Mouse (Mus musculus) adrenal gland, adult 18-20 months (tissue): ENCODE data around the gene Ctnna3. TPM values are rescaled to one million over a fixed set of nuclear protein-coding genes. Genes with fewer than 3 reads are reported as not detected.
"Not testable (repeated sequence)": the region's sequence is repeated elsewhere in the genome, so short reads cannot be mapped to it uniquely, and the experiment has no call there.

Source experiments
- DNase-seq, 2 experiments: peaks; one replicate each; pipeline ENCODE4 v3.0.0; 2021 to 2022; ENCODE audit warnings: low spot score in 2 of 2
- total RNA-seq, 2 experiments: library from RNA; stranded (reverse); gene quantifications; 1 replicate in 1 of 2; 2 replicates in 1 of 2; pipeline ENCODE4 v1.2.3; 2021

Gene Ctnna3
- total RNA-seq, 2 experiments from 2014 or later = 0.40 to 0.48 TPM

DNA sequence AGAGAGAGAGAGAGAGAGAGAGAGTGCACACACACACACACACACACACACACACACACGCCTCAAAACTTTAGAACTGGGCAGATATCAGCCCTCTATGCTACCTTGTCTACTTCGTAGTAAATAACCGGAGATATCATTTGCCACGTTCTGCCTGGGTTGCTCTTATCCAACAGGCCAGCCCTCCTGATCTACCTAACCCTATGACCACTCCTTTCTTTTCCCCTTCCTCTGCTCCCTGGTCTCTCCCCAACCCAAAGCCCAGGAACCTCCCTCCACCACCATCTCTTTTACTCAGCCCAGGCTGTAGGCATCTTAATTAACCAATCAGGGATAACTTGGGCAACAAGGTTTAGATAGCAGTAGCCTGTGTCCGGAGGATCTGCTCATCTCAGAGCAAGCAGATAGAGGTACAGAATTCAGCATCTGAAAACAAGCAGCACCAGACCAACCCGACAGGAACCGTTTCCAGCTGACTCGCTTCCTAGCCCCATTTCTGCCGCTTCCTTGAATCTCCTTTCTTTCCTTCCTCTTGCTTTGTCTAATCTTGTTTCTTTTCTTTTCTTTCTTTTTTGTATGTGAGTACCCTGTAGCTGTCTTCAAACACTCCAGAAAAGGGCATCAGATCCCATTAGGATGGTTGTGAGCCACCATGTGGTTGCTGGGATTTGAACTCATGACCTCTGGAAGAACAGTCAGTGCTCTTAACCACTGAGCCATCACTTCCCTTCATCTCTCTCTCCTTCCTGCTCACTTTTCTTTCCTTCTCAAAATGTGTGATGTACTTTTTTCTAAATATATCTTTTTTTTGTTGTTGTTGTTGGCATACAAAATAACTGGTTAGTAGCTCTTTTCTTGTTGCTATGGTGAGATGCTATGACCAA is 6.1 kb upstream of the Ctnna3 start:
- DNase-seq = no peak

DNA sequence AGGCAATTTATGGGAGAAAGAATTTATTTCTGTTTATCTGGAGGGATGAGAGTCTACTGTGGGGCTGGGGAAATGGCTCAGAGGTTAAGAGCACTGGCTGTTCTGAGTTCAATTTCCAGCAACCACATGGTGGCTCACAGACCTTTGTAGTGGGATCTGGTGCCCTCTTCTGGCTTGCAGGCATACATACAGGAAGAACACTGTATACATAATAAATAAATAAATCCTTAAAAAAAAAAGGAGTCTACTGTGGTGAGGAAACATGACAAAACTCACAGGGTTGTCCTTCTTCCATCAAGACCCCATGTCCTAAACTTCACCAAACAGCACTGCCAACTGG is 5.5 kb upstream of the Ctnna3 start:
- peak; percentile 32 to 44 for DNase-seq

DNA sequence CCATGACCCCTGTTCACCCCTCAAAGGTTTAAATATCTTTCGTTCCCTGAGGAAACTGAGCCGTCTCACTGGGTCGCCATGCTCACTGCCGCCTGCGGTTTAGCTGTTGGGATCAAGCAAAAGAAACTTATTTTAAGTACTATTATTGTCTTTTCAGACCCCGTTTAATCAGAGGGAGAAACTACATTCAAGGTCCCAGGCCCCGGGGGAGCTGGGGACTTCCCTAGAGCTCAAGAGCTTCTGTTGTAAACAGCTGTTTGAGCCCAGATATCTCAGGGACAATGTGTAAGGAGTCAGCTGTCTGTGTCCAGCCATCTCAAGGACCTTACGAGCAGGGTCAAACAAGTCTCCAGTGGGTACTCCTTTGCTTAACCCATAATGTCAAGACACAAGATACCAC is 2.8 kb upstream of the Ctnna3 start:
- DNase-seq = no peak

DNA sequence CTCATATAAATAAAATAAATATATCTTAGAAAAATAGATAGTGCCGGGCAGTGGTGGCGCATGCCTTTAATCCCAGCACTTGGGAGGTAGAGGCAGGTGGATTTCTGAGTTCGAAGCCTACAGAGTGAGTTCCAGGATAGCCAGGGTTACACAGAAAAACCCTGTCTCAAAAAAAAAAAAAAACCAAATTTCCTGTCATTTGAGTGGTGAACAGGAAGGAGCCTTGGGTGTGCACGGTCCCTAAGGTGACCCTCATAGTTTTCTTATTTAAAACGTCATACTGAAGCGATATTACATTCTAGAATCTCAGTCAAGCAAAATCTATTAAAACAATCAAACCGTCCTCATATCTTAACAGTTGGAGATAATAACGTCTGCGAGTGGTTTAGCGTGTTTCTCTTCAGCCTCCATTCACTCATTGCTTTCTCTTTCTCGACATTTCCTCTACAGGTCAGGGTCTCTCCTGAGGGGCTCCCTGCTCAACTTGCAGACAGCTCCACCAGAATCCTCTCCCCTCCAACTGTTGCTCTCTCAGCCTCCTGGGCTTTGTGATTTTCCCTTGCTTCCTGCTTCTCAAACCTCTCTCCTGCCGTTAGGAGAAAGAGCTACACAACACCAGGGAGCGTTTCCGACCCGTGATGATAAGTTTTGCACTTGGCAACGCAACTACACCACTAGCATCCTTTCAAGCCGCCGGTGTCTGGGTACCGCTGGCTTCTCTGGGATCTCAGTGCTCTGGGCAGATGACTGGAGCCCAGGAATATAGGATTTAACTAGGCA is 1.5 kb upstream of the Ctnna3 start:
- DNase-seq = peak; percentile 18 to 27

DNA sequence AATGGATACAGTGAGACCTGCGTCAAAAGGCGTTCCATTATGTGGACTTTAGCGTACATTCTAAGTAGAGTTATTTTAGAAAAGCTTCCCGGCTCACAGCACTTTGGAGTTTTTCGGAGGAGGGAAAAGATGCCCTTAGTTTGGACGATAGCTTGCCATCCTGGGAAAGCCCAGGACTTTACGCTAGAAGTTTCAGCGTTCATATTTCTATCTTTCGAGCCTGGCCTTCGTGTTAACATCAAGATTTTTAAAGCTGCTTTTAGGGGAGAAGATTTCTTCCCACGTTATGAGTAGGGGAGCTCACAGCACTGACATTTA is 916 bp upstream of the Ctnna3 start:
- DNase-seq = no peak

DNA sequence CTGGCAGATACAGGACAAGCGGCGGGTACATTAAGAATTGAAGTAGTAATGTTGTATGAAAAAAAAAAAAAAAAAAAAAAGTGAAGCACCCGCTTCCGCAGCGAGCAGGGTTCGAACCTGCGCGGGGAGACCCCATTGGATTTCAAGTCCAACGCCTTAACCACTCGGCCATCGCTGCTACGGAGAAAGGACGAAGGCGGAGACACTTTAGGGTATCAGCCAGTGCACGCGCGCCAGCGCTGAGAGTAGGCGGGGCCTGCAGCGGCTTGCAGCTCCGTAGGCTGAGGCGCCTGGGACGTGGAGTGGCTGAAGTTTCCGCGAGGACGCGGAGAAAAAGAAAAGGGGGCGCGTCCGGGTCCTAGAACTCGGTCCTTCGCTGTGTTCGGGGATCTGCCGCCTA is 518 bp upstream of the Ctnna3 start:
- peak; percentile 100 for DNase-seq

DNA sequence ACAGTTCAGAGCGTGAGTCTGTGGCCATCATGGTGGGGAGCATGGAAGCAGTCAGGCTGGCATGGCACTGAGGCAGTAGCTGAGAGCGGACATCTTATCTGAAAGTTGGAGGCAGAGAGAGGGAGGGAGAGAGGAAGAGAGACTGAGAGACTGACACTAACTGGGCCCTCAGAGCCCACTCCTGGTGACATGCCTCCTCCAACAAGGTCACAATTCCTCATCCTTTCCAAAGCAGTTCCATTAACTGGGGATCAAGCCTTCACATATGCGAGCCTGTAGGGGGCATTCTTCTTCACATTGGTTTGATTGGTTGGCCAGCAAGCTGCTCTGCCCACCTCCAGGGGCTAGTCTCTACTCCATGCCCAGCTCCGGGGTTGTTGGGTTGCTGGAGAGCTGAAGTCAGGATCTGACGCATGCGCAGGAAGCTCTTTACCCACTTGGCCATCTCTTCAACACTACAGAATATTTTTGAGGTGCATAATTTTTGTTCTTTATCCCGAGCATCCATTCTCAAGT is 1.4 kb downstream of the Ctnna3 start:
- no peak for DNase-seq

DNA sequence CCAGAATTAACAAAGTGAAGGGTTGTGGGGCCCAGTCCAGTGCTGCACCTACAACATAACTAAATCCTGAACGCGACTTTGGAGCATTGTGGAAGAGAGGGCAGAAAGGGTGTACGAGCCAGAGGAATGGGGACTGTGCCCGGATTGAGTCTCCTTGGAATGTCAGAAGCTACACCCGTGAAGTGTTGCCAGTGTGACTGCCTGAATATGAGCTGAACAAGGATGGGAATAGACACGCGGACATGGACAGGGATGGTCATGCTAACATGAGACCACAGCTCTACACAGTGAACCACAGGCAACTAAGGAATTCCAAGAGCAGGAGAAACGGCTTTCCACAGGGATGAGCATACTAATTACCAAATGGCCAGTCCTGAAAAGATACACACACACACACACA is 2.2 kb downstream of the Ctnna3 start:
- no peak for DNase-seq

DNA sequence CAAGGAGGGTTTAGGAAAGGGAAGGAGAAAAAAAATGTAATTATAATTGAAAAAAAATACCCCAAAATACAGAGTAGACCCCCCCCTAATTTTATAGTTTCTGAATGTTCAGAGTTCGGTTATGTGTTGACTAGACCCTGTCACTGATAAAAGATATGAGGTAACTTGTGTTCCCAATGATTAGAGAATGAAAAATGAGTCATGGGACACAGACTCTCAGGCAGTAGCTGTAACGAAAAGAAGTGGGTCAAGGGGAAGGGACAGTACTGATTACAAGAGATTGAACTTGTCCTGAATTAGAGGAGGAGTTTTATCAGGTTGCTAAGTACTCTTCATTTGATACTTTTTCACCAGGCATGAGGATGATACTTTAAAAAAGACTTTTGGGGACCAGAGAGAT is 3.0 kb downstream of the Ctnna3 start:
- DNase-seq = no peak

DNA sequence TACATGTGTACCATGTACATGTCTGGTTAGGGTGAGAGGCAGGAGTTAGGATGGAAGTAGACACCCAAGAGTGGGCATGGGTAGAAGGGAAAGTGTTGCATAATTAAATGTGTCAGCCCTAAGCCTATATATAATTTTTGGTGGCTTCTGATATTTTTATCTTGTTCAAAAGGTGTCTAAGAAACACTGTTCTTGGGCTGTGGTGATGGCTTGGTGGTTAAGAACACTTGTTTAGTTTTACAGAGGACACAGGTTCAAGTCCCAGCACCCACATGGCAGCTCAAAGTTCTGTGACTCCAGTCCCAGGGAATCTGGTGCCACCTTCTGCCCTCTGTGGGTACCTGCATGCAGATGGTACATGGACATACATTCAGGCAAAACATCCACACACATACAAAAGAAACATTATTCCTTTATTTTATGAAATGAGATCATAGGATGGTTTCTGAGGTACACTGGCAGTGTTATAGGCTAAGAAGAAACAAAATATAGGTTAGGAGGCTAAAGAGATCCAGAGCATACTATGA is 8.9 kb downstream of the Ctnna3 start:
- DNase-seq = no peak

DNA sequence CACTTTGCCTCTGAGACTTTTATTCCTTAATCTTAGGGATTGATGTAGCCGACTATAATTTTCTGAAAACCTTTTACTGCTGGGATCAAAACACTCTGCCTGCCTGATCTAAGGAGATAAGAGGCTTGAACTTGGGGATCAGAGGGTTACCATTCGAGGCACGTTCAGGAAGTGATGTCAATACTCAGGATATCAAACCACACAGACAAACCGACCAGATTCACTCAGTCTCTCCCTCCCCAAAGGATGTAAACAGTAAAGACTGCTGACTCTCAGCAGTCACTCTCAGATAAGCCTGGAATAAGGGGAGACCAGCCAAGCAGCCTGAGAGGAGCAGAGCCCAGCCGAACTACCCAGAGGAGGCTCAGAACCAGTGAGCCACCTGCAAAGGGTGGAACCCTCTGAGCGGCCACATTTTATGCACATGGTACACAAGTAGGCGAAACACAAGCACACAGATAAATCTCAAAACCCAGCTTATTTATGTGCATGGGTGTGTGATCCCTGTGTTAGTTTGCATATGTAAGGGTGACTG is 9.9 kb downstream of the Ctnna3 start:
- DNase-seq = no peak

DNA sequence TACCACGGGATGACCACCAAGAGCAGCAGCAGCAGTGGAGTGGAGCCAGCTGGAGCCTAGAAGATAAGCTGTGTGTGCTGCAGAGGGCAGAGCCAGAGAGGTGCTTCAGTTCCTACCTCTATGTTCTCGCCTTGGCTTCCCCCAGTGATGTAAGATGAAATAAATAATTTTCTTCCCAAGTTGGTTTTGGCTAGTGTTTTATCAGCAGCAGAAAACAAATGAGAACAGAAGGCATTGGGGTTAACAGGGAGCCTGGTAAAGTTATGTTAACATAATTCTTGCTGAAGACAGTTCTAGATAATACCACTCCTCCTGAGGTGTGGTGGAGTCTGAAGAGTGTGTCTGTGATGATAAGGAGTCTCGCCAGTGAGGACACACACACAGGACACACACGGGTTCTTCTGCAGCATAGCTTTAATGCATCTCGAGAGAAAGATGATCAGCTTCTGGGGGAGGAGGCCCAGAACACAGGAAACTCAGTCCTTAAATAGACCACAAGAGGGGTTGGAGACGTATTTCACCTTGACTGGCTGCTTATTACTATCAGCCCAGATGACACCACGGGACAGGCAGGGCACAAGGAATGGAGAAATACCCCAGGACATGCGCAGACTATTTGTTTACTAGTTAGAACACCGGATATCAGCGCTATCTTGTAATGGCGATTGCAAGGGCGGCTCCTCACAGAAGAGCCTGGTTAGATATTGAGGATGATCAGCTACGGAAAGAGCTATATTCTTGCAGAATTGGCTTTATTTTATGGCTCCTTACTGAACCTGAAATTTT is 14.9 kb downstream of the Ctnna3 start:
- not testable (repeated sequence) for DNase-seq

DNA sequence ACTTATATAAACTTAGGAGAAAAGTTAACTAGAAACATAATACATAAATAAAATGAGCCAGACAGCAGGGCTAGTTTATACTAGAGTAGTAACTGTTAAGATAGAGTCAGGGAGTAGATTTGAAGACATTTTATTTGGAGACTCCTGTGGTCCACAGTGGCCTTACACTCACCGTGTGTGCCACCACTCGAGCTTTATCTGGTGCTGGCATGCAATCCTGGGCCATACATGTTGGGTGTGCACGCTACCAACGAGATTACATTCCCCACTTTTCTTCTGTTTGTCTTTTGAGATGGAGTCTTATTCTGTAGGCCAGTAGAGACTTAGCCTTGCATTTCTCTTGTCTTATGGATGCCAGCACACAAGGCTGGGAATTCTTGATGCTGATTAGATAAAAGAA is 24.0 kb downstream of the Ctnna3 start:
- no peak for DNase-seq

DNA sequence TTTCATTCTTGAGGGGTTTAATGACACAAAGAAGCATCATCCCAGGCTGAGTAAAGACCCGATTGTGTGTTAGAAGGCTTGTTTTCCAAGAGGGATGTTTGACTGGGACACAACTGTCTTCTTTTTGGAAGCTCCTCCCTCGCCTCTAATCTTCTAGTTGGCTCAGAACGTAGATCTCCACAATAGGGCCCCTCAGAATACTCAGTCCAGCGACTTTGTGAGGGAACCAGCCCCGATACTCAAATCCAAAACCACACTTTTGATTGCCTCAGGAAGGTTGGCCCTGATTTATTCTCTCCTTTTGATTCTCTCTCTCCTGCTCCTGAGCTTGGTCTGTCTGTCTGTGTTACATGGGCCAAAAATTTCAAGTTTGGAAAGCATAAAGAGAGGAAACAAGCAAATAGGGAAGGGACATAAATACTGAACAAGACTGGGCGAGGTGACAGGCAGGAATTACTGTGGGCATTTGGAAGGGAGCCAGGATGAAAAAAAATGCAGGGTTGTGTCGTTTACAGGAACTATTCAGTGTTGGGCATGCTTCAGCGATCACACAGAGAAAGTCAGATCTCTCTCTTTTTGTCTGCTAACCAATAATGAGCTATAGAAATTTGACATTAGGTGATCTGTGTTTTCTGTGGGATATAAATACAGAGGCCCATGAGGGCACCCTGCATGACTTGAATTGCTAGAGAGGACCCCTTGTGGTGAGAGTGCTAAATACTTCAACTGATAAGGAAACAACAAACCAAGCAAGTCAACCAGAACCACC is 25.4 kb downstream of the Ctnna3 start:
- no peak for DNase-seq

DNA sequence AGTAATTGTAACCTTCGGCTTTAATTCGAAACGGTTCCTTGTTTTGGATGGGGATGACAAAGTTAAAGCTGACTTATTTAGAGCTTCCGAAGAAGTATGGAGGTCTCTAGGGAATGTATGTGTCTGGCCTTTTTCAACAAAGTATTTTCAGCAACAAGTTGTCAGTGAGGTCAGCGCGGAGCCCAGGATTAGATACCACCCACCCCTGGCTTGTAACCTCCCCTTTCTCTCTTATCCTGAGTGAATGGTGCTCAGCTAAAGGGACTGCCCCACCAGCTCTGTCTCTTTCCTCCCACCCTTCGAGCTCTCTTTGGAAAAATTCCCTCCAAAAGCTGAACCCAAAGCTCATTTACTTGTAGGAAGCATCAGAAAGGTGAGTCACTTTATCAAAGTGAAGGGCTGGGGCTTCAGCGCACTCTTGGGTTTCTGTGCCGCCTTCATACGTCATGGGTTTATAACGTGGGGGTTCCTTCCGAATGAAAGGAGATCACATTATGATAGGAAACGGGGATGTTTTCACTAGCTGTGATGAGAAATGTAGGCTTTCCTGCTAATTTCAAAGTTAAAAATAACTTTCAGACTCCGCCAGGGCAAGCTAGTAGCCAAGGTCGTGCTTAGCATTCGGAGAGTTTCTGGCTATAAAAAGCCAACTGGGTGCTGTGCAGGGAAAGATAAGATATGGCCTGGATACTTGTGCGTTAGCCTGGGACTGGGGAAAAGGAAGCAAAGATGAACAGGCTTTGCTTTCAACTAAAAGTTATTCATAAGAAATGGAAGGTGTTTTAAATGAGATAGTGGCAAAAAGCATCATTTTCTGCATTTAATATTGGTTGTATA is 27.6 kb downstream of the Ctnna3 start:
- DNase-seq = no peak

DNA sequence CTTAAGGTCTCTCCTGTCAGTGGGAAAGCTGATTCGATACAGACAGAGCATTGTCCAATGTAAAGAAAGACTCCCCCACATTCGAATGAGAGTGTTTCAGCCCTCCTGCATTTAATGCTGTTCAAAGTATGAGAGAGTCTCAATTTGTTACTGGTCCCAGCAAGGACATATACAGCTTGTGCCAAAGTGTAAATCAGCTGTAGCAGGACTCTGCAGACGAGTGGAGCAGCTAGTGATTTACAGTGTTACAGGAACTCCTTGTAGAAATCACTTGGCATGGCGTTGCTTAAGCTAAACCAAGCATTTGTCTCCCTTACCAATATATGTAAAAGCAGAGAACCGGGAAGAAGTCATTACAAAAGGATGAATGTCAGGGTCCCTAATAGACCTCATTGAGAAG is 31.0 kb downstream of the Ctnna3 start:
- DNase-seq = no peak

DNA sequence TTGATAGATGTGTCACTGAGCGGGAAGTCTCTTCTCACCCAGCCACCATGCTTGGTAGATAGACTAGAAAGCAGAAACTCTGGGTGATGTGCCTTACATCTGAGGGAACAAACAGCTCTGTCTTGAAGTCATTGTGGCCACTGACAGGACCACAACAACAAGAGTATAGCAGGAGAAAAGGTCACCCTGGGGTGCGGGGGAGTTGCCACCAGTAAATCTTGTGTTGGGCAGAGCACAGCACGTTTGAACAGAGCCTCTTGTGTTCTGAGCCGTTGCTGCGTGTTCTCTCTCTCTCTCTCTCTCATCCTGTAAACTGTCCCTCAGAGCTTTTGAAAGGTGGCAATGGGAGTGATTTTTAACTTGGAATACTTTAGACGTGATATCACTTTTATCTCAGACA is 42.6 kb downstream of the Ctnna3 start:
- DNase-seq = no peak

DNA sequence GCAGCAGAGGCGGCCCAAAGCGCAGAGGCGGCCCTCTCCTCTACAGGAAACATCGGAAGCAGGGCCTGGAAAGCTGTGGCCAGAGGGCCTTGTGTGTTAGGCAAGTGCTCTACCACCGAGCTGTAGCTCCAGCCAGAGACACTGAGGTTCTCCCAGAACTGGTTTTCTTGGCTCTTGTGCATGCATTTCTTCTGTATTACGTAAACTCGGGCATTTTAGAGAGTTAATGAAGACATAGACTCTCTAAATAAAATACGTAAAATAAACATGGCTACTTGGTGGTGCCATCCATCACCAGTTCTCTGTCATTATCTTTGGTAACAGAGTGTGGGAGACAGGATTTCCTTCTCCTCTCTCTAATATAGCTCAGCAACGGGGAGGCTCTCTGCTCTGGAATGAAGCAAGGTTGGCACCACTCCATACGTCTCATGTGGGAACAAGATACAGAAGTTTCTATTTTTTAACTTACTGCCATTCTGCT is 46.3 kb downstream of the Ctnna3 start:
- DNase-seq = no peak

DNA sequence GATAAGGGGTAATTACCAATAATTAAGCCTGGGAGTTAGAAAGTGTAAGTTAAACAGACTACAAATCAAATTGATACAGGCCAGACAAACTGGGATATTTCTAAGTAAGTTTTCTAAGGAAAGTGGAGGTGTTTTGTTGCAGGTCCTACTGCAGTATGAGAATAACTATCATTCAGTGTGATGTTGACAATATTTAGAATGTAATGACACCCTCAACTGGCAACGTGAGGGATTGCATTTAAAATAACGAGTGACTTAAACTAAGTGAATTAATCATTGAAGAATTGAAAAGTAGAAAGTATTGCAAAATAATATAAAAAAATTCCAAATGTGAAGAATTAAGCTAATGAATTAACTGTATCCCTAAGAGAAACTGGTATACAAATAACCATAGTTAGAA is 49.0 kb downstream of the Ctnna3 start:
- DNase-seq = no peak
